Comparison of ENCODE assay signal across 25 mouse cellular contexts in genomic region chr16:95797141-95797540, GRCm38 (mm10).
DNase-seq lines count a peak whose midpoint lies in the region; ATAC-seq and TF ChIP-seq lines count a peak whose summit lies in the region.
"Had no signal": no experiment of that assay in that cellular context is flagged by ENCODE, and none has a peak within 500 bp of the region (broad histone marks: within the 10 kb centered on the region; RNA-seq: fewer than 3 reads in every experiment).

No protein-coding gene starts in this region.

- H3K79me2 ChIP-seq in liver, adult 2 months (ENCODE audit: control insufficient read depth, insufficient read depth, low read length): no peaks in the 10 kb centered on the region

- peak; percentile 22 for DNase-seq in liver, adult 2 months (ENCODE audit: extremely low read depth, low read depth, low spot score)
- DNase-seq in liver, postnatal 0 days: no peak
- no peak for DNase-seq in thymus, adult 2 months
- no peak for DNase-seq in thymus, postnatal 10 days (ENCODE audit: low spot score in 2 of 2)
- no peak for DNase-seq in limb, embryonic 11.5 days (ENCODE audit: low spot score)
- DNase-seq in hindbrain, embryonic 11.5 days (ENCODE audit: low spot score): no peak
- DNase-seq in layer of hippocampus, postnatal 25 days (ENCODE audit: extremely low spot score in 1 of 2, low spot score in 1 of 2): no peak
- DNase-seq: adrenal gland, adult 2 months; B cell, adult 2 months; cerebellum, adult 9-11 months; gastrocnemius, postnatal 14 days; heart, postnatal 10 days; kidney, adult 18-20 months; kidney, postnatal 14 days; spleen, adult 18-20 months had no signal

- H3K27me3 ChIP-seq in liver, adult 2 months (ENCODE audit: control insufficient read depth, insufficient read depth, low read length): no peaks in the 10 kb centered on the region
- no peaks in the 10 kb centered on the region for H3K27me3 ChIP-seq in liver, postnatal 0 days (ENCODE audit: insufficient read depth, low read length)
- no peaks in the 10 kb centered on the region for H3K27me3 ChIP-seq in thymus, adult 2 months (ENCODE audit: control insufficient read depth, insufficient read depth, low read length)
- H3K27me3 ChIP-seq in limb, embryonic 11.5 days (ENCODE audit: control insufficient read depth, insufficient read depth, low read length): no peaks in the 10 kb centered on the region
- no peaks in the 10 kb centered on the region for H3K27me3 ChIP-seq in hindbrain, embryonic 11.5 days (ENCODE audit: control insufficient read depth, insufficient read depth, low read length)
- H3K27me3 ChIP-seq: embryonic facial prominence, embryonic 12.5 days; forebrain, embryonic 15.5 days; hindbrain, embryonic 12.5 days; liver, embryonic 12.5 days; midbrain, embryonic 13.5 days; neural tube, embryonic 13.5 days had no signal

- no peaks in the 10 kb centered on the region for H3K9me3 ChIP-seq in liver, postnatal 0 days (ENCODE audit: low read length)
- no peaks in the 10 kb centered on the region for H3K9me3 ChIP-seq in limb, embryonic 11.5 days (ENCODE audit: control insufficient read depth, low read length)
- H3K9me3 ChIP-seq in hindbrain, embryonic 11.5 days (ENCODE audit: control insufficient read depth, low read length): no peaks in the 10 kb centered on the region
- H3K9me3 ChIP-seq: embryonic facial prominence, embryonic 12.5 days; forebrain, embryonic 15.5 days; hindbrain, embryonic 12.5 days; liver, embryonic 12.5 days; midbrain, embryonic 13.5 days; neural tube, embryonic 13.5 days had no signal

- no peaks in the 10 kb centered on the region for H3K36me3 ChIP-seq in liver, adult 2 months (ENCODE audit: control insufficient read depth, insufficient read depth, low read length)
- H3K36me3 ChIP-seq in liver, postnatal 0 days (replicated peaks; ENCODE audit: insufficient read depth, low read length): no peaks in the 10 kb centered on the region
- no peaks in the 10 kb centered on the region for H3K36me3 ChIP-seq in thymus, adult 2 months (ENCODE audit: control insufficient read depth, insufficient read depth, low read length)
- H3K36me3 ChIP-seq in limb, embryonic 11.5 days (ENCODE audit: control insufficient read depth, insufficient read depth, low read length): no peaks in the 10 kb centered on the region
- H3K36me3 ChIP-seq in hindbrain, embryonic 11.5 days (ENCODE audit: control insufficient read depth, insufficient read depth, low read length): no peaks in the 10 kb centered on the region
- H3K36me3 ChIP-seq: embryonic facial prominence, embryonic 12.5 days; forebrain, embryonic 15.5 days; hindbrain, embryonic 12.5 days; liver, embryonic 12.5 days; midbrain, embryonic 13.5 days; neural tube, embryonic 13.5 days had no signal

- no peak for TF ChIP-seq POLR2A in liver, adult 2 months (IDR thresholded peaks at IDR 0.05; ENCODE audit: extremely low read depth, insufficient read depth, low read length)
- no peak for TF ChIP-seq POLR2A in thymus, adult 2 months (IDR thresholded peaks at IDR 0.05; ENCODE audit: control insufficient read depth, extremely low read depth, insufficient read depth, low read length, poor library complexity)

- no peak for TF ChIP-seq EP300 in liver, postnatal 0 days (IDR thresholded peaks at IDR 0.05; ENCODE audit: low read depth)

- H3K4me3 ChIP-seq in liver, adult 2 months (ENCODE audit: insufficient read depth, low read depth, low read length): no peak overlapping the region
- H3K4me3 ChIP-seq in liver, postnatal 0 days (ENCODE audit: low read depth, low read length): no peak overlapping the region
- no peak overlapping the region for H3K4me3 ChIP-seq in thymus, adult 2 months (ENCODE audit: control insufficient read depth, insufficient read depth, low read length)
- H3K4me3 ChIP-seq in limb, embryonic 11.5 days (ENCODE audit: low read depth, low read length): no peak overlapping the region
- H3K4me3 ChIP-seq in hindbrain, embryonic 11.5 days (ENCODE audit: low read depth, low read length): no peak overlapping the region
- H3K4me3 ChIP-seq: embryonic facial prominence, embryonic 12.5 days; erythroblast, embryonic 14.5 days; forebrain, embryonic 15.5 days; hindbrain, embryonic 12.5 days; layer of hippocampus, adult 2 months; left cerebral cortex, adult 2 months; liver, embryonic 12.5 days; midbrain, embryonic 13.5 days; neural tube, embryonic 13.5 days had no signal

- no peak for TF ChIP-seq CTCF in liver, adult 2 months (IDR thresholded peaks at IDR 0.05; ENCODE audit: low read depth, low read length)
- no peak for TF ChIP-seq CTCF in liver, postnatal 0 days (IDR thresholded peaks at IDR 0.05; ENCODE audit: low read depth)
- no peak for TF ChIP-seq CTCF in thymus, adult 2 months (IDR thresholded peaks at IDR 0.05; ENCODE audit: borderline replicate concordance, control insufficient read depth, extremely low read depth, insufficient read depth, low read length, poor library complexity)

- H3K4me2 ChIP-seq in liver, postnatal 0 days (ENCODE audit: low read depth, low read length): no peak overlapping the region
- no peak overlapping the region for H3K4me2 ChIP-seq in limb, embryonic 11.5 days (ENCODE audit: low read depth, severe bottlenecking)
- H3K4me2 ChIP-seq in hindbrain, embryonic 11.5 days (replicated peaks; ENCODE audit: low read depth, low read length): no peak overlapping the region
- H3K4me2 ChIP-seq: embryonic facial prominence, embryonic 12.5 days; forebrain, embryonic 15.5 days; hindbrain, embryonic 12.5 days; liver, embryonic 12.5 days; midbrain, embryonic 13.5 days; neural tube, embryonic 13.5 days had no signal

- no peak overlapping the region for H3K27ac ChIP-seq in liver, adult 2 months (replicated peaks; ENCODE audit: insufficient read depth, low read depth, low read length)
- H3K27ac ChIP-seq in liver, postnatal 0 days (ENCODE audit: low read depth): no peak overlapping the region
- peak overlapping the region; percentile 76 for H3K27ac ChIP-seq in thymus, adult 2 months (ENCODE audit: control insufficient read depth, insufficient read depth, low read length)
- 0 out of 2 replicates have a peak overlapping the region, but pooled peaks have one; percentile 53 for H3K27ac ChIP-seq in limb, embryonic 11.5 days (replicated peaks; ENCODE audit: low read depth, low read length)
- no peak overlapping the region for H3K27ac ChIP-seq in hindbrain, embryonic 11.5 days (ENCODE audit: low read depth, low read length)
- H3K27ac ChIP-seq: embryonic facial prominence, embryonic 12.5 days; forebrain, embryonic 15.5 days; hindbrain, embryonic 12.5 days; layer of hippocampus, adult 2 months; left cerebral cortex, adult 2 months; liver, embryonic 12.5 days; macrophage; midbrain, embryonic 13.5 days; neural tube, embryonic 13.5 days had no signal

- no peak overlapping the region for H3K9ac ChIP-seq in liver, adult 2 months (ENCODE audit: low read depth, low read length)
- H3K9ac ChIP-seq in liver, postnatal 0 days (replicated peaks): no peak overlapping the region
- no peak overlapping the region for H3K9ac ChIP-seq in limb, embryonic 11.5 days (ENCODE audit: low read length)
- H3K9ac ChIP-seq in hindbrain, embryonic 11.5 days (ENCODE audit: low read depth, low read length): no peak overlapping the region
- H3K9ac ChIP-seq: embryonic facial prominence, embryonic 12.5 days; forebrain, embryonic 15.5 days; hindbrain, embryonic 12.5 days; liver, embryonic 12.5 days; midbrain, embryonic 13.5 days; neural tube, embryonic 13.5 days had no signal

- 79% methylated on average over 2 of the region's 2 CpGs for WGBS in liver, adult 2 months
- WGBS in liver, postnatal 0 days (ENCODE audit: insufficient replicate concordance): 55% methylated on average over 2 of the region's 2 CpGs
- 72% methylated on average over 2 of the region's 2 CpGs for WGBS in thymus, adult 2 months
- 66% methylated on average over 2 of the region's 2 CpGs for WGBS in limb, embryonic 11.5 days
- 82% methylated on average over 2 of the region's 2 CpGs for WGBS in hindbrain, embryonic 11.5 days

- no peak for ATAC-seq in liver, postnatal 0 days
- no peak for ATAC-seq in limb, embryonic 11.5 days (ENCODE audit: insufficient number of reproducible peaks, low FRiP score, low TSS enrichment, low read depth)
- no peak for ATAC-seq in hindbrain, embryonic 11.5 days (ENCODE audit: low FRiP score)
- ATAC-seq: forebrain, embryonic 15.5 days; liver, embryonic 12.5 days; midbrain, embryonic 13.5 days had no signal

- 0 out of 2 replicates have a peak, but pooled peaks cover 2% of the 10 kb centered on the region for H3K4me1 ChIP-seq in liver, adult 2 months (ENCODE audit: control insufficient read depth, insufficient read depth, low read length)
- H3K4me1 ChIP-seq in liver, postnatal 0 days (ENCODE audit: insufficient read depth): no peaks in the 10 kb centered on the region
- H3K4me1 ChIP-seq in thymus, adult 2 months (replicated peaks; ENCODE audit: control insufficient read depth, insufficient read depth, low read length): peaks cover 43% of the 10 kb centered on the region
- peaks cover 44% of the 10 kb centered on the region for H3K4me1 ChIP-seq in limb, embryonic 11.5 days (ENCODE audit: control insufficient read depth, insufficient read depth, low read length)
- no peaks in the 10 kb centered on the region for H3K4me1 ChIP-seq in hindbrain, embryonic 11.5 days (replicated peaks; ENCODE audit: control insufficient read depth, insufficient read depth, low read length)

Comparison
In these comparisons a context has a peak if more than half of its experiments do, and no peak if none do; other contexts are left out.
1. H3K27ac ChIP-seq: peak in thymus, adult 2 months (single experiment) and limb, embryonic 11.5 days (single experiment); none in liver, adult 2 months (single experiment), liver, postnatal 0 days (single experiment) and hindbrain, embryonic 11.5 days (single experiment).